Mouse (Mus musculus) lung, embryonic 16.5 days (tissue): ENCODE measurements around the gene Ppef1. TPM values are rescaled to one million over a fixed set of nuclear protein-coding genes. Genes with fewer than 3 reads are reported as not detected.

Source experiments
- ATAC-seq: fragments of 200-750 bp; cut with Nextera tagmentation; 2 replicates; pipeline ENCODE4 v1.8.0; 2017; ENCODE audit warnings: low read depth, mild to moderate bottlenecking, moderate library complexity
- H3K27ac ChIP-seq: fragments of 300-500 bp; sonication (generic); 2 replicates; pipeline ENCODE4 v1.5.1; 2014; ENCODE audit warnings: mild to moderate bottlenecking, control low read depth, low read length
- H3K27me3 ChIP-seq: fragments of 300-500 bp; sonication (generic); 2 replicates; pipeline ENCODE4 v1.6.1; 2014; ENCODE audit warnings: low read depth, low read length, mixed read lengths; ENCODE audit not compliant: control insufficient read depth, insufficient read depth
- H3K36me3 ChIP-seq: fragments of 300-500 bp; sonication (generic); 2 replicates; pipeline ENCODE4 v1.6.1; 2014; ENCODE audit warnings: low read length; ENCODE audit not compliant: control insufficient read depth, insufficient read depth
- H3K4me1 ChIP-seq: fragments of 300-500 bp; sonication (generic); replicated peaks from 2 replicates; pipeline ENCODE4 v1.6.1; 2014; ENCODE audit warnings: low read length, mixed read lengths; ENCODE audit not compliant: control insufficient read depth, insufficient read depth
- H3K4me2 ChIP-seq: fragments of 300-500 bp; sonication (generic); 2 replicates; pipeline ENCODE4 v1.6.1; 2014; ENCODE audit warnings: low read depth, low read length, control low read depth
- H3K4me3 ChIP-seq: fragments of 300-500 bp; sonication (generic); 2 replicates; pipeline ENCODE4 v1.5.1; 2014; ENCODE audit warnings: mild to moderate bottlenecking, low read length, control low read depth
- H3K9ac ChIP-seq: fragments of 300-500 bp; sonication (generic); 2 replicates; pipeline ENCODE4 v1.6.1; 2014; ENCODE audit warnings: low read length, control low read depth
- H3K9me3 ChIP-seq: fragments of 300-500 bp; sonication (generic); 2 replicates; pipeline ENCODE4 v1.6.1; 2016; ENCODE audit warnings: low read length; ENCODE audit not compliant: control insufficient read depth
- WGBS: fragments of 180-500 bp; shearing (Covaris S2); extraction: QIAGEN DNeasy Blood & Tissue Kit; methylation state at CpG from one replicate; pipeline ENCODE4 v1.1.7; 2014; 5-methylcytosine and 5-hydroxymethylcytosine counted together
- polyA plus RNA-seq: library from polyadenylated mRNA; unstranded; fragments of >200 nt; fragmentation: Nextera tagmentation; extraction: Ambion mirVana; gene quantifications from 2 replicates; pipeline ENCODE4 v1.2.1, GENCODE M21; 2015

The Ppef1 gene
- polyA plus RNA-seq, 1 experiment from 2014 or later: 0.08 TPM

GRCm38 (mm10) chrX:160745399-160745798 lies 9.8 kb upstream of the Ppef1 start:
- Histone ChIP-seq H3K4me2 (no peak overlapping the region), H3K9ac (no peak overlapping the region), H3K4me1 (no peaks in the 10 kb centered on the region), H3K27me3 (no peaks in the 10 kb centered on the region), H3K4me3 (no peak overlapping the region), H3K27ac (no peak overlapping the region), H3K36me3 (no peaks in the 10 kb centered on the region), H3K9me3 (no peaks in the 10 kb centered on the region)
- ATAC-seq: no peak
- WGBS: 89% methylated on average over 1 of the region's 1 CpGs

- Histone ChIP-seq H3K27me3 (peaks cover 4% of the 10 kb centered on the region; the same call in 1 of the 2 replicates), H3K4me1 (no peaks in the 10 kb centered on the region), H3K9ac (no peak overlapping the region), H3K4me2 (no peak overlapping the region), H3K36me3 (no peaks in the 10 kb centered on the region), H3K27ac (no peak overlapping the region), H3K4me3 (no peak overlapping the region), H3K9me3 (no peaks in the 10 kb centered on the region)
- ATAC-seq: no peak
- 35% methylated on average over 1 of the region's 1 CpGs for WGBS
These were observed 36.4 kb downstream of the Ppef1 start for GRCm38 (mm10) chrX:160699171-160699570.

- Histone ChIP-seq H3K4me1 (no peaks in the 10 kb centered on the region), H3K36me3 (no peaks in the 10 kb centered on the region), H3K27me3 (no peaks in the 10 kb centered on the region; the same call in 1 of the 2 replicates), H3K27ac (no peak overlapping the region), H3K4me3 (no peak overlapping the region), H3K4me2 (no peak overlapping the region), H3K9me3 (no peaks in the 10 kb centered on the region), H3K9ac (no peak overlapping the region)
- WGBS: 74% methylated on average over 3 of the region's 3 CpGs
- no peak for ATAC-seq
These were observed 44.0 kb downstream of the Ppef1 start for GRCm38 (mm10) chrX:160691559-160691958.

- H3K4me3 ChIP-seq: no peak overlapping the region
- no peaks in the 10 kb centered on the region for H3K9me3 ChIP-seq
- WGBS: 90% methylated on average over 2 of the region's 2 CpGs
- H3K36me3 ChIP-seq: no peaks in the 10 kb centered on the region
- no peak for ATAC-seq
- no peaks in the 10 kb centered on the region for H3K27me3 ChIP-seq
- H3K4me1 ChIP-seq: no peaks in the 10 kb centered on the region
- no peak overlapping the region for H3K9ac ChIP-seq
- H3K27ac ChIP-seq: no peak overlapping the region
- no peak overlapping the region for H3K4me2 ChIP-seq
These were observed 45.5 kb downstream of the Ppef1 start for GRCm38 (mm10) chrX:160690094-160690493.

- Histone ChIP-seq H3K9me3 (no peaks in the 10 kb centered on the region), H3K27ac (no peak overlapping the region), H3K9ac (no peak overlapping the region), H3K36me3 (no peaks in the 10 kb centered on the region), H3K27me3 (no peaks in the 10 kb centered on the region), H3K4me1 (no peaks in the 10 kb centered on the region), H3K4me3 (no peak overlapping the region), H3K4me2 (no peak overlapping the region)
- no peak for ATAC-seq
- 77% methylated on average over 1 of the region's 1 CpGs for WGBS
These were observed 65.6 kb downstream of the Ppef1 start for GRCm38 (mm10) chrX:160669992-160670391.

GRCm38 (mm10) chrX:160610882-160611644 lies 124.5 kb downstream of the Ppef1 start:
- Histone ChIP-seq H3K36me3 (no peaks in the 10 kb centered on the region), H3K9me3 (no peaks in the 10 kb centered on the region), H3K4me3 (no peak overlapping the region), H3K27me3 (no peaks in the 10 kb centered on the region), H3K27ac (no peak overlapping the region), H3K4me1 (no peaks in the 10 kb centered on the region), H3K4me2 (no peak overlapping the region), H3K9ac (no peak overlapping the region)
- 45% methylated on average over 4 of the region's 4 CpGs for WGBS
- ATAC-seq: no peak

GRCm38 (mm10) chrX:160610482-160610881 lies 125.1 kb downstream of the Ppef1 start:
- ATAC-seq: no peak
- 74% methylated on average over 2 of the region's 2 CpGs for WGBS
- Histone ChIP-seq H3K4me2 (no peak overlapping the region), H3K27ac (no peak overlapping the region), H3K4me1 (no peaks in the 10 kb centered on the region), H3K9ac (no peak overlapping the region), H3K4me3 (no peak overlapping the region), H3K27me3 (no peaks in the 10 kb centered on the region), H3K9me3 (no peaks in the 10 kb centered on the region), H3K36me3 (no peaks in the 10 kb centered on the region)

- Histone ChIP-seq H3K4me2 (no peak overlapping the region), H3K9ac (no peak overlapping the region), H3K27me3 (no peaks in the 10 kb centered on the region), H3K4me1 (no peaks in the 10 kb centered on the region), H3K27ac (no peak overlapping the region), H3K36me3 (no peaks in the 10 kb centered on the region), H3K9me3 (no peaks in the 10 kb centered on the region), H3K4me3 (no peak overlapping the region)
- 46% methylated on average over 3 of the region's 3 CpGs for WGBS
- ATAC-seq: no peak
These were observed 125.7 kb downstream of the Ppef1 start for GRCm38 (mm10) chrX:160609849-160610248.

GRCm38 (mm10) chrX:160603981-160604541 lies 131.5 kb downstream of the Ppef1 start:
- ATAC-seq: no peak
- Histone ChIP-seq H3K27me3 (peaks cover 2% of the 10 kb centered on the region; the same call in 1 of the 2 replicates), H3K4me1 (peaks cover 20% of the 10 kb centered on the region; the same call in 1 of the 2 replicates), H3K4me2 (no peak overlapping the region), H3K27ac (peak overlapping the region; percentile 3; the same call in 1 of the 2 replicates), H3K4me3 (no peak overlapping the region), H3K9me3 (no peaks in the 10 kb centered on the region), H3K9ac (no peak overlapping the region), H3K36me3 (no peaks in the 10 kb centered on the region)
- WGBS: 51% methylated on average over 6 of the region's 6 CpGs
